Mouse (Mus musculus) heart, postnatal 4 days (tissue): Measurements from ENCODE around the gene 1810049J17Rik. TPM values are rescaled to one million over a fixed set of nuclear protein-coding genes. Genes with fewer than 3 reads are reported as not detected.
A peak's percentile ranks its signal among the peaks of the same experiment; 100 is the strongest.

Source experiments
- DNase-seq: peaks from one replicate; pipeline ENCODE4 v3.0.0; 2021
- total RNA-seq, 2 experiments: library from RNA; stranded (reverse); gene quantifications; 2 replicates each; pipeline ENCODE4 v1.2.3; 2021

1810049J17Rik gene
- total RNA-seq, 2 experiments from 2014 or later = 0.91 TPM; not detected in 1

- no peak for DNase-seq
Observed at GRCm38 (mm10) chr15:12346916-12347315, 25.2 kb upstream of the 1810049J17Rik start.

- DNase-seq = no peak
Observed at GRCm38 (mm10) chr15:12341401-12341758, 19.7 kb upstream of the 1810049J17Rik start.

GRCm38 (mm10) chr15:12340536-12341400 is 19.1 kb upstream of the 1810049J17Rik start:
- DNase-seq = no peak

- no peak for DNase-seq
Observed at GRCm38 (mm10) chr15:12337779-12338137, 16.1 kb upstream of the 1810049J17Rik start.

- no peak for DNase-seq
Observed at GRCm38 (mm10) chr15:12337030-12337778, 15.5 kb upstream of the 1810049J17Rik start.

GRCm38 (mm10) chr15:12334381-12334780 is 12.7 kb upstream of the 1810049J17Rik start:
- DNase-seq = no peak

- DNase-seq = no peak
Observed at GRCm38 (mm10) chr15:12331300-12331699, 9.6 kb upstream of the 1810049J17Rik start.

- no peak for DNase-seq
Observed at GRCm38 (mm10) chr15:12330892-12331291, 9.2 kb upstream of the 1810049J17Rik start.

GRCm38 (mm10) chr15:12330389-12330788 is 8.7 kb upstream of the 1810049J17Rik start:
- no peak for DNase-seq

- no peak for DNase-seq
Observed at GRCm38 (mm10) chr15:12324326-12324725, 2.6 kb upstream of the 1810049J17Rik start.

GRCm38 (mm10) chr15:12322676-12323402 is 1.1 kb upstream of the 1810049J17Rik start:
- DNase-seq = no peak

- DNase-seq = peak; percentile 97
Observed at GRCm38 (mm10) chr15:12321091-12321787, 460 bp downstream of the 1810049J17Rik start, which contains the start of gene Golph3. Gene Golph3 (plus strand): TSS chr15:12321450.

- no peak for DNase-seq
Observed at GRCm38 (mm10) chr15:12320441-12321090, 1.1 kb downstream of the 1810049J17Rik start.

GRCm38 (mm10) chr15:12319889-12320288 is 1.8 kb downstream of the 1810049J17Rik start:
- DNase-seq = no peak

GRCm38 (mm10) chr15:12318451-12318850 is 3.2 kb downstream of the 1810049J17Rik start:
- no peak for DNase-seq

- DNase-seq = no peak
Observed at GRCm38 (mm10) chr15:12317290-12317689, 4.4 kb downstream of the 1810049J17Rik start.

- DNase-seq = no peak
Observed at GRCm38 (mm10) chr15:12315996-12316395, 5.7 kb downstream of the 1810049J17Rik start.

GRCm38 (mm10) chr15:12314584-12314983 is 7.1 kb downstream of the 1810049J17Rik start:
- DNase-seq = no peak

GRCm38 (mm10) chr15:12313255-12313654 is 8.4 kb downstream of the 1810049J17Rik start:
- DNase-seq = no peak

- no peak for DNase-seq
Observed at GRCm38 (mm10) chr15:12311465-12311864, 10.2 kb downstream of the 1810049J17Rik start.

- no peak for DNase-seq
Observed at GRCm38 (mm10) chr15:12310676-12311075, 11.0 kb downstream of the 1810049J17Rik start.

- DNase-seq = no peak
Observed at GRCm38 (mm10) chr15:12308539-12308938, 13.2 kb downstream of the 1810049J17Rik start.
